Mouse (Mus musculus): ENCODE measurements around the gene Pjvk. TPM values are rescaled to one million over a fixed set of nuclear protein-coding genes. Genes with fewer than 3 reads are reported as not detected.

Pjvk gene
- polyA plus RNA-seq, 1 experiment, result not detected

GRCm38 (mm10) chr2:76658551-76658950 is 10.3 kb downstream of the Pjvk start:
- Histone ChIP-seq H3K4me1 (ENCODE audit: control insufficient read depth, insufficient read depth, low read length) (no peaks in the 10 kb centered on the region), H3K4me3 (replicated peaks; ENCODE audit: extremely low read depth, low read depth, low read length) (no peak overlapping the region)
- TF ChIP-seq POLR2A (IDR thresholded peaks at IDR 0.05; ENCODE audit: borderline replicate concordance, extremely low read depth, low read depth, low read length) (no peak), CTCF (IDR thresholded peaks at IDR 0.05; ENCODE audit: insufficient read depth, low read length) (no peak)
- WGBS, result 68% methylated on average over 13 of the region's 13 CpGs
- no peak for DNase-seq

- WGBS, result 56% methylated on average over 6 of the region's 8 CpGs
Measured at GRCm38 (mm10) chr2:76659419-76659818, 11.1 kb downstream of the Pjvk start.

GRCm38 (mm10) chr2:76665531-76665930 is 17.3 kb downstream of the Pjvk start:
- Histone ChIP-seq H3K4me1 (ENCODE audit: control insufficient read depth, insufficient read depth, low read length) (no peaks in the 10 kb centered on the region), H3K4me3 (replicated peaks; ENCODE audit: extremely low read depth, low read depth, low read length) (no peak overlapping the region)
- TF ChIP-seq CTCF (IDR thresholded peaks at IDR 0.05; ENCODE audit: insufficient read depth, low read length) (no peak), POLR2A (IDR thresholded peaks at IDR 0.05; ENCODE audit: borderline replicate concordance, extremely low read depth, low read depth, low read length) (no peak)
- DNase-seq, result no peak
- 95% methylated on average over 7 of the region's 7 CpGs for WGBS

More at GRCm38 (mm10) chr2:76659419-76659818, 11.1 kb downstream of the Pjvk start:
- DNase-seq, result no peak
- Histone ChIP-seq H3K4me1 (ENCODE audit: control insufficient read depth, insufficient read depth, low read length) (no peaks in the 10 kb centered on the region), H3K4me3 (replicated peaks; ENCODE audit: extremely low read depth, low read depth, low read length) (no peak overlapping the region)
- no peak for TF ChIP-seq CTCF (IDR thresholded peaks at IDR 0.05; ENCODE audit: insufficient read depth, low read length)
- TF ChIP-seq POLR2A (IDR thresholded peaks at IDR 0.05; ENCODE audit: borderline replicate concordance, extremely low read depth, low read depth, low read length), result no peak

- Histone ChIP-seq H3K4me3 (replicated peaks; ENCODE audit: extremely low read depth, low read depth, low read length) (no peak overlapping the region), H3K4me1 (ENCODE audit: control insufficient read depth, insufficient read depth, low read length) (no peaks in the 10 kb centered on the region)
- 45% methylated on average over 5 of the region's 5 CpGs for WGBS
- no peak for TF ChIP-seq CTCF (IDR thresholded peaks at IDR 0.05; ENCODE audit: insufficient read depth, low read length)
- no peak for TF ChIP-seq POLR2A (IDR thresholded peaks at IDR 0.05; ENCODE audit: borderline replicate concordance, extremely low read depth, low read depth, low read length)
- DNase-seq, result no peak
Measured at GRCm38 (mm10) chr2:76667200-76667599, 18.9 kb downstream of the Pjvk start.

GRCm38 (mm10) chr2:76671641-76672040 is 23.4 kb downstream of the Pjvk start:
- WGBS, result 66% methylated on average over 6 of the region's 6 CpGs
- Histone ChIP-seq H3K4me3 (replicated peaks; ENCODE audit: extremely low read depth, low read depth, low read length) (peak overlapping the region; percentile 80), H3K4me1 (ENCODE audit: control insufficient read depth, insufficient read depth, low read length) (peaks cover 8% of the 10 kb centered on the region; the same call in 1 of the 2 replicates)
- DNase-seq, result no peak
- TF ChIP-seq POLR2A (IDR thresholded peaks at IDR 0.05; ENCODE audit: borderline replicate concordance, extremely low read depth, low read depth, low read length) (no peak), CTCF (IDR thresholded peaks at IDR 0.05; ENCODE audit: insufficient read depth, low read length) (no peak)

- 1% methylated on average over 9 of the region's 9 CpGs for WGBS
- DNase-seq, result no peak
- TF ChIP-seq CTCF (IDR thresholded peaks at IDR 0.05; ENCODE audit: insufficient read depth, low read length) (no peak), POLR2A (IDR thresholded peaks at IDR 0.05; ENCODE audit: borderline replicate concordance, extremely low read depth, low read depth, low read length) (no peak)
- peaks cover 11% of the 10 kb centered on the region; the same call in 1 of the 2 replicates for H3K4me1 ChIP-seq (ENCODE audit: control insufficient read depth, insufficient read depth, low read length)
- H3K4me3 ChIP-seq (replicated peaks; ENCODE audit: extremely low read depth, low read depth, low read length), result peak overlapping the region; percentile 80
Measured at GRCm38 (mm10) chr2:76672134-76672745, 24.0 kb downstream of the Pjvk start.

- TF ChIP-seq POLR2A (IDR thresholded peaks at IDR 0.05; ENCODE audit: borderline replicate concordance, extremely low read depth, low read depth, low read length) (peak; percentile 87; the same call in 1 of the 2 replicates), CTCF (IDR thresholded peaks at IDR 0.05; ENCODE audit: insufficient read depth, low read length) (no peak)
- Histone ChIP-seq H3K4me3 (replicated peaks; ENCODE audit: extremely low read depth, low read depth, low read length) (peak within 1 kb of the TSS; percentile 80), H3K4me1 (ENCODE audit: control insufficient read depth, insufficient read depth, low read length) (peaks cover 11% of the 10 kb centered on the region; the same call in 1 of the 2 replicates)
- peak; percentile 88 for DNase-seq
- under 1% methylated on average over 17 of the region's 17 CpGs for WGBS
Measured at GRCm38 (mm10) chr2:76672966-76673392, 24.7 kb downstream of the Pjvk start, which contains the start of gene Fkbp7. Gene Fkbp7, minus strand, starts transcription at chr2:76673116.

- DNase-seq, result peak; percentile 20
- H3K4me3 ChIP-seq (replicated peaks; ENCODE audit: extremely low read depth, low read depth, low read length), result no peak overlapping the region
Measured at GRCm38 (mm10) chr2:76673472-76674081, 25.3 kb downstream of the Pjvk start.

GRCm38 (mm10) chr2:76674725-76675427 is 26.6 kb downstream of the Pjvk start, which contains the start of gene Plekha3:
Gene Plekha3, plus strand, starts transcription at chr2:76675281.
- Histone ChIP-seq H3K4me3 (replicated peaks; ENCODE audit: extremely low read depth, low read depth, low read length) (peak within 1 kb of the TSS; percentile 69), H3K4me1 (ENCODE audit: control insufficient read depth, insufficient read depth, low read length) (peaks cover 13% of the 10 kb centered on the region; the same call in 1 of the 2 replicates)
- TF ChIP-seq POLR2A (IDR thresholded peaks at IDR 0.05; ENCODE audit: borderline replicate concordance, extremely low read depth, low read depth, low read length) (peak; percentile 60; the same call in 1 of the 2 replicates), CTCF (IDR thresholded peaks at IDR 0.05; ENCODE audit: insufficient read depth, low read length) (no peak)
- 4% methylated on average over 52 of the region's 52 CpGs for WGBS
- DNase-seq, result peak; percentile 81

More at GRCm38 (mm10) chr2:76673472-76674081, 25.3 kb downstream of the Pjvk start:
- TF ChIP-seq CTCF (IDR thresholded peaks at IDR 0.05; ENCODE audit: insufficient read depth, low read length) (0 out of 2 replicates have a peak, but pooled peaks have one; percentile 27), POLR2A (IDR thresholded peaks at IDR 0.05; ENCODE audit: borderline replicate concordance, extremely low read depth, low read depth, low read length) (no peak)
- 45% methylated on average over 7 of the region's 7 CpGs for WGBS
- H3K4me1 ChIP-seq (ENCODE audit: control insufficient read depth, insufficient read depth, low read length), result peaks cover 11% of the 10 kb centered on the region; the same call in 1 of the 2 replicates

Data from lung, adult 2 months (tissue).